Mouse (Mus musculus) heart, postnatal 0 days (tissue): ENCODE measurements around the gene Resp18. TPM values are rescaled to one million over a fixed set of nuclear protein-coding genes. Genes with fewer than 3 reads are reported as not detected.

ENCODE experiments used
- ATAC-seq: fragments of 200-750 bp; cut with Nextera tagmentation; 2 replicates; pipeline ENCODE4 v1.8.0; 2017; ENCODE audit warnings: low read depth, moderate number of reproducible peaks, moderate library complexity; ENCODE audit not compliant: insufficient read depth
- DNase-seq: peaks from one replicate; pipeline ENCODE4 v3.0.0-alpha.2; 2016; ENCODE audit warnings: low spot score
- H3K27ac ChIP-seq: fragments of 300-500 bp; sonication (generic); 2 replicates; pipeline ENCODE4 v1.5.1; 2014; ENCODE audit warnings: low read depth, mild to moderate bottlenecking
- H3K27me3 ChIP-seq: fragments of 300-500 bp; sonication (generic); 2 replicates; pipeline ENCODE4 v1.6.1; 2014; ENCODE audit warnings: low read length, mixed read lengths; ENCODE audit not compliant: control insufficient read depth, insufficient read depth
- H3K36me3 ChIP-seq: fragments of 300-500 bp; sonication (generic); replicated peaks from 2 replicates; pipeline ENCODE4 v1.6.1; 2014; ENCODE audit warnings: low read length, mixed read lengths; ENCODE audit not compliant: control insufficient read depth, insufficient read depth
- H3K4me1 ChIP-seq: fragments of 300-500 bp; sonication (generic); 2 replicates; pipeline ENCODE4 v1.6.1; 2014; ENCODE audit warnings: antibody characterized with exemption; ENCODE audit not compliant: control insufficient read depth, insufficient read depth
- H3K4me2 ChIP-seq: fragments of 300-500 bp; sonication (generic); 2 replicates; pipeline ENCODE4 v1.6.1; 2014; ENCODE audit warnings: low read depth, mild to moderate bottlenecking, low read length, moderate library complexity
- H3K4me3 ChIP-seq: fragments of 300-500 bp; sonication (generic); 2 replicates; pipeline ENCODE4 v1.5.1; 2014; ENCODE audit warnings: low read depth, low read length
- H3K9ac ChIP-seq: fragments of 300-500 bp; sonication (generic); replicated peaks from 2 replicates; pipeline ENCODE4 v1.6.1; 2014; ENCODE audit warnings: low read depth, low read length, mixed read lengths
- H3K9me3 ChIP-seq: fragments of 300-500 bp; sonication (generic); replicated peaks from 2 replicates; pipeline ENCODE4 v1.6.1; 2016; ENCODE audit warnings: low read length; ENCODE audit not compliant: control insufficient read depth
- CTCF ChIP-seq: IDR thresholded peaks from 2 replicates; pipeline ENCODE4 v1.5.1; 2016; ENCODE audit warnings: antibody characterized with exemption, control low read depth, low read depth
- EP300 ChIP-seq: IDR thresholded peaks from 2 replicates; pipeline ENCODE4 v1.6.1; 2016; ENCODE audit warnings: antibody characterized with exemption, low read depth
- WGBS: fragments of 180-500 bp; shearing (Covaris S2); extraction: QIAGEN DNeasy Blood & Tissue Kit; methylation state at CpG from one replicate; pipeline ENCODE4 v1.1.7; 2014; 5-methylcytosine and 5-hydroxymethylcytosine counted together
- polyA plus RNA-seq: library from polyadenylated mRNA; unstranded; fragments of >200 nt; fragmentation: Nextera tagmentation; extraction: Ambion mirVana; gene quantifications from 2 replicates; pipeline ENCODE4 v1.2.1, GENCODE M21; 2015
- total RNA-seq: library from RNA; depleted of rRNA; stranded (reverse); fragments of >200 nt; gene quantifications from 2 replicates; pipeline ENCODE4 v1.2.3, GENCODE M21; 2014; ENCODE audit warnings: low replicate concordance

Gene Resp18
- total and polyA plus RNA-seq, 2 experiments from 2014 or later = not detected

DNA sequence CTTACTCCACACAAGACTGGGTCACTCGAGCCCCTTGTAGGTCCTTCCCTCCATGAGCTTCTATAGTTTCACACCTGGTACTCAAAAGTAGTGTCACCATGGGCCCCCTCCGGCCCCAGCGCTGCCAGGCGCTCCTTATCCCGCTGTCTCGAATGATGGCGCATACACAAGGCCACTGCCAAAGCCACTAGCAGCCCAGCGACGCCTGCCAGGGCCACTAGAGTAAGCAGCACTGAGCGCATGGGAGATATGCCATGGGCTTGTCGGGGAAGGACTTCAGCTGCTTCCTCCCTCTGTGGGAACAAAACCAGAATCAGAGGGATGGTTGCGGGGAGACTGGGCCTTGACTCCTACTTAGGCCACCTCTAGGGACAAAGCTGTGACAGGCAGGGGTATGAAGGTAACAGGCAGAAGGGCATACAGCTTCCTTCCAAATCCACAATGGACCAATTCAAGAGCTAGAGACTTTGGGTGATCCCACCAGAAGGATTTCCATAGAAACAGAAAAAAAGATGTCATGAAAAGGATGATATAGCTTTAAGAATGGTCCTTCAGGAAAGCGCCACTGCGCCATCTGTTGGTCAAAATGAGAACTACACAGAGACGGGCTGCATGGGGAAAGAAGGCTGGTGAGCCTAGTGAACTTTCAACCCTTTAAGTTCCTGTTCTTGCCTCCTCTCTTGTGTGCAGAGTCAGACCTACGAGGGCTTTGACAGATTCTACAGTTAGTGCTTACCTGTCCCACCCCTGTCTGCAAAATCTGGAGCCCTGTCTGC lies 24.2 kb downstream of the Resp18 start:
- Histone ChIP-seq H3K36me3 (no peaks in the 10 kb centered on the region), H3K9me3 (no peaks in the 10 kb centered on the region), H3K9ac (no peak overlapping the region), H3K4me1 (peaks cover 3% of the 10 kb centered on the region), H3K27me3 (no peaks in the 10 kb centered on the region), H3K4me2 (no peak overlapping the region), H3K4me3 (no peak overlapping the region), H3K27ac (no peak overlapping the region)
- no peak for TF ChIP-seq EP300
- peak; percentile 89 for TF ChIP-seq CTCF
- ATAC-seq (no peak), DNase-seq (peak; percentile 46)
- WGBS = 54% methylated on average over 16 of the region's 16 CpGs

- no peak for TF ChIP-seq CTCF
- TF ChIP-seq EP300 = no peak
- no peaks in the 10 kb centered on the region for H3K36me3 ChIP-seq
- no peak for DNase-seq
- peaks cover 6% of the 10 kb centered on the region for H3K4me1 ChIP-seq
- no peak overlapping the region for H3K9ac ChIP-seq
- ATAC-seq = no peak
- 65% methylated on average over 16 of the region's 16 CpGs for WGBS
- no peak overlapping the region for H3K27ac ChIP-seq
- no peak overlapping the region for H3K4me3 ChIP-seq
- no peak overlapping the region for H3K4me2 ChIP-seq
- H3K27me3 ChIP-seq = no peaks in the 10 kb centered on the region
- no peaks in the 10 kb centered on the region for H3K9me3 ChIP-seq
Measured at GRCm38 (mm10) chr1:75253029-75253428, 25.2 kb downstream of the Resp18 start.

DNA sequence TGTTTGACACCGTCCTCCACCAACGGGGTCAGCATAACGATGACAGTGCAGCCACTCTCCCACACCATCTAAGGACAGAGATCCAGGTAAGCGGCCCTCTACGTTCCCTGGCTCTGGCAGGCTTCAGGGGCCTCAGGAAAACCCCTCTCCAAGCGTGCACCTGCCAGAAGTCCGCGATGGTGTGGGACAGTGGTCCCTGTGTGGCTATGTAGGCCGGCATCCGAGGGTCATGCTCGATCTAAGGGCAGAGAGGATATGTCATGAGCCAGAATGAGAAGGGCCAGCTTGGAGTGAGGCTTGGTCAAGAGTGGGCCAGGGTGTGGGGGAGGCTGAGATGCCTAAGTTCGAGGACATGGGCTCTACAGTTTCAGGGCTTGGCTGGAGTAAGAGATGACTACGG lies 25.9 kb downstream of the Resp18 start:
- WGBS = 62% methylated on average over 13 of the region's 13 CpGs

GRCm38 (mm10) chr1:75251112-75251970 lies 26.9 kb downstream of the Resp18 start:
- Histone ChIP-seq H3K27ac (no peak overlapping the region), H3K4me2 (peak overlapping the region; percentile 53), H3K36me3 (no peaks in the 10 kb centered on the region), H3K9ac (no peak overlapping the region), H3K27me3 (no peaks in the 10 kb centered on the region), H3K4me1 (peaks cover 23% of the 10 kb centered on the region), H3K9me3 (no peaks in the 10 kb centered on the region), H3K4me3 (peak overlapping the region; percentile 25)
- DNase-seq = peak; percentile 58
- TF ChIP-seq CTCF (peak; percentile 71), EP300 (no peak)
- peak; percentile 31 for ATAC-seq
- WGBS = 7% methylated on average over 21 of the region's 22 CpGs

More for the DNA sequence above, 25.9 kb downstream of the Resp18 start:
- Histone ChIP-seq H3K27me3 (no peaks in the 10 kb centered on the region), H3K4me2 (no peak overlapping the region), H3K36me3 (no peaks in the 10 kb centered on the region), H3K9me3 (no peaks in the 10 kb centered on the region), H3K27ac (no peak overlapping the region), H3K9ac (no peak overlapping the region), H3K4me1 (peaks cover 14% of the 10 kb centered on the region), H3K4me3 (no peak overlapping the region)
- TF ChIP-seq EP300 (no peak), CTCF (no peak)
- ATAC-seq (no peak), DNase-seq (no peak)

GRCm38 (mm10) chr1:75250498-75250897 lies 27.7 kb downstream of the Resp18 start:
- WGBS = 76% methylated on average over 3 of the region's 3 CpGs
- H3K4me3 ChIP-seq = no peak overlapping the region
- H3K27ac ChIP-seq = no peak overlapping the region
- DNase-seq (no peak), ATAC-seq (no peak)
- no peaks in the 10 kb centered on the region for H3K9me3 ChIP-seq
- TF ChIP-seq EP300 (no peak), CTCF (no peak)
- H3K27me3 ChIP-seq = no peaks in the 10 kb centered on the region
- no peak overlapping the region for H3K9ac ChIP-seq
- H3K4me2 ChIP-seq = no peak overlapping the region
- H3K36me3 ChIP-seq = no peaks in the 10 kb centered on the region
- peaks cover 26% of the 10 kb centered on the region for H3K4me1 ChIP-seq
